Mouse (Mus musculus) liver, adult 2 months (tissue): ENCODE data around the gene Ofcc1. TPM values are rescaled to one million over a fixed set of nuclear protein-coding genes. Genes with fewer than 3 reads are reported as not detected.

ENCODE experiments used
- DNase-seq: peaks from one replicate; pipeline ENCODE4 v3.0.0-alpha.2; 2011; ENCODE audit warnings: low read depth, low spot score; ENCODE audit errors: extremely low read depth
- H3K27ac ChIP-seq: fragments of 200-500 bp; replicated peaks from 2 replicates; pipeline ENCODE4 v1.5.1; 2012; ENCODE audit warnings: low read depth, mild to moderate bottlenecking, control low read depth, inconsistent platforms, low read length; ENCODE audit not compliant: insufficient read depth
- H3K27me3 ChIP-seq: fragments of 200-500 bp; 2 replicates; pipeline ENCODE4 v1.6.1; 2012; ENCODE audit warnings: mild to moderate bottlenecking, moderate library complexity, low read length, inconsistent platforms; ENCODE audit not compliant: control insufficient read depth, insufficient read depth
- H3K36me3 ChIP-seq: fragments of 200-500 bp; 2 replicates; pipeline ENCODE4 v1.6.1; 2012; ENCODE audit warnings: low read length, inconsistent platforms; ENCODE audit not compliant: control insufficient read depth, insufficient read depth
- H3K4me1 ChIP-seq: fragments of 200-500 bp; 2 replicates; pipeline ENCODE4 v1.6.1; 2011; ENCODE audit warnings: low read length; ENCODE audit not compliant: control insufficient read depth, insufficient read depth
- H3K4me3 ChIP-seq: fragments of 200-500 bp; 2 replicates; pipeline ENCODE4 v1.5.1; 2011; ENCODE audit warnings: low read depth, mild to moderate bottlenecking, control low read depth, low read length, moderate library complexity; ENCODE audit not compliant: insufficient read depth
- H3K79me2 ChIP-seq: fragments of 200-500 bp; 2 replicates; pipeline ENCODE4 v1.6.1; 2012; ENCODE audit warnings: inconsistent platforms, mild to moderate bottlenecking, low read length, moderate library complexity; ENCODE audit not compliant: control insufficient read depth, insufficient read depth
- H3K9ac ChIP-seq: fragments of 200-500 bp; 2 replicates; pipeline ENCODE4 v1.6.1; 2012; ENCODE audit warnings: low read depth, mild to moderate bottlenecking, control low read depth, inconsistent platforms, low read length
- CTCF ChIP-seq: fragments of 200-500 bp; IDR thresholded peaks from 2 replicates; pipeline ENCODE4 v1.5.1; 2011; ENCODE audit warnings: low read depth, low read length, control low read depth
- POLR2A ChIP-seq: fragments of 200-500 bp; IDR thresholded peaks from 2 replicates; pipeline ENCODE4 v1.6.1; 2011; ENCODE audit warnings: low read length, control low read depth; ENCODE audit not compliant: insufficient read depth; ENCODE audit errors: extremely low read depth
- WGBS: fragments of 180-500 bp; shearing (Covaris S2); methylation state at CpG from one replicate; pipeline ENCODE4 v1.1.7; 2018; 5-methylcytosine and 5-hydroxymethylcytosine counted together
- polyA plus RNA-seq: library from polyadenylated mRNA; depleted of rRNA; stranded (reverse); fragments of >200 nt; gene quantifications from 2 replicates; pipeline ENCODE4 v1.2.3, GENCODE M21; 2012
- total RNA-seq: library from RNA; depleted of rRNA; stranded (reverse); fragments of >200 nt; gene quantifications from 2 replicates; pipeline ENCODE4 v1.2.3, GENCODE M21; 2014

Gene Ofcc1
- total and polyA plus RNA-seq, 2 experiments = not detected

DNA sequence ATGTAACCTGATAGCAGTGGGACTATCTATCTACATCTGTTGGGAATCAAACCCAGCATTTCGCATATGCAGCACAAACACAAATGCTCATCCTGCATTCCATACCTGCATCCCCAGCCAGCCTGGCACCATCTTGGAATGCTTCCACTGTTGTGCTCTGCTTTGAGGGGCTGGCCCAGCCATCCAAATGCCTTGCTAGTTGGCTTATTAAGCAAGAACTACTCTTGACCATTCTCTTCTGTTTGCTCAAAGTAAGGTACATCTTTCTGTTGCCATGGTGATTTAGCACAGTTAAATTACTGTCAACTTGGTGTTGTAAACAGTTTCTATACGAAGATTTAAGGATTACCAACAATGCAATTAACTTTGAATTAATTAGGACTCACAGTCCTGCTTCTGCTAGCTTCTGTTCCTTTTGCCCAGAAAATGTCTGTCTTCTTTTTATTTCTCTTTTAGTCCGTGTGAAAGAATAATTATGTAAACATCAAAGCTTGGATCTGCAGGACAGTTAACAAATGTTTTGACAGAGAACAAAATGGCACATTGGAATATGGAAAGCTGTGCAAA is 286.3 kb downstream of the Ofcc1 start:
- no peak for DNase-seq
- H3K27ac ChIP-seq = no peak overlapping the region
- TF ChIP-seq CTCF = no peak
- TF ChIP-seq POLR2A = no peak
- H3K36me3 ChIP-seq = no peaks in the 10 kb centered on the region
- H3K4me1 ChIP-seq = no peaks in the 10 kb centered on the region
- H3K79me2 ChIP-seq = no peaks in the 10 kb centered on the region
- H3K9ac ChIP-seq = no peak overlapping the region
- 56% methylated on average over 3 of the region's 3 CpGs for WGBS
- no peak overlapping the region for H3K4me3 ChIP-seq
- H3K27me3 ChIP-seq = no peaks in the 10 kb centered on the region

GRCm38 (mm10) chr13:40070004-40070403 is 291.2 kb downstream of the Ofcc1 start:
- Histone ChIP-seq H3K79me2 (no peaks in the 10 kb centered on the region), H3K36me3 (no peaks in the 10 kb centered on the region), H3K27me3 (no peaks in the 10 kb centered on the region), H3K4me1 (no peaks in the 10 kb centered on the region), H3K9ac (no peak overlapping the region), H3K27ac (no peak overlapping the region), H3K4me3 (no peak overlapping the region)
- no peak for TF ChIP-seq CTCF
- no peak for TF ChIP-seq POLR2A
- WGBS = 92% methylated on average over 1 of the region's 1 CpGs
- DNase-seq = no peak

DNA sequence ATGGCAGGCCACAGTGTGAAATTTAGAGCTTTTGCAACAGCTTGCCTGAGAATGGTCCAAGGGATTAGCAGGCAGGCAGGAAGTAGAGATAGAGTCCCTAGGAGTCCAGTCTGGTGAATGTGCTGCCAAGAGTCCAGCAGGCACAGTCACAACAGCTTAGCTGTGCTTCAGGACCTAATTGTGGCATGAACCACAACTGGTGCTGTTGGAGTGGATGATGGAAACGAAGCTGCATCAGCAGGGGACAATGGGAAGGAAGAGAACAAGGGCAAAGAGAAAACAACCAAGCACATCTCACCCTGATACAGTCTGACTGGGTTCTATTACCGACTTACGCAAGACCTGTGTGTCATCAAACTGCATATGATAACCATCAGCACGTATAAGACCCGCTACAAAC is 300.0 kb downstream of the Ofcc1 start:
- no peak for TF ChIP-seq CTCF
- no peak for TF ChIP-seq POLR2A
- 81% methylated on average over 5 of the region's 5 CpGs for WGBS
- Histone ChIP-seq H3K79me2 (no peaks in the 10 kb centered on the region), H3K27me3 (no peaks in the 10 kb centered on the region), H3K27ac (no peak overlapping the region), H3K36me3 (no peaks in the 10 kb centered on the region), H3K9ac (no peak overlapping the region), H3K4me3 (no peak overlapping the region), H3K4me1 (no peaks in the 10 kb centered on the region)
- no peak for DNase-seq

DNA sequence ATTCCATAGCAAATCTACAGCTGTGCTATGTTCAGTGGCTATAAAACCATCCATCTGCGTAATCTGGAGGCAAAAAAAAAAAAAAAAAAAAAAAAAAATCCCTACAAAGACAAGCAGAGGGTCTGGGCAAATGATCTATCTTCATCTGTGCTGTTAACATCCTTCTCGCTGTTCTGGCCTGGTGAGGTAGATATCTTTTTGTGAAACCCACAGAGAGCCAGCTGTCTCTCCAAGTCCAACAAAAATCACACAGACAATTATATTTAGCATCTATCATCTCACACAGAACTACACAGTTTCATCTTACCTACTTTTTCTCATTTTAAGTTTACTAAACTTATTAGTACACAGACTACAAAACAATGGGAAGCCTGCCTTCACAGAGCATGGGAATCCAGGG is 323.4 kb downstream of the Ofcc1 start:
- TF ChIP-seq CTCF (no peak), POLR2A (no peak)
- no peak overlapping the region for H3K4me3 ChIP-seq
- H3K9ac ChIP-seq = no peak overlapping the region
- no peaks in the 10 kb centered on the region for H3K36me3 ChIP-seq
- 81% methylated on average over 2 of the region's 2 CpGs for WGBS
- H3K27me3 ChIP-seq = no peaks in the 10 kb centered on the region
- no peak for DNase-seq
- H3K79me2 ChIP-seq = no peaks in the 10 kb centered on the region
- H3K27ac ChIP-seq = no peak overlapping the region
- H3K4me1 ChIP-seq = no peaks in the 10 kb centered on the region

DNA sequence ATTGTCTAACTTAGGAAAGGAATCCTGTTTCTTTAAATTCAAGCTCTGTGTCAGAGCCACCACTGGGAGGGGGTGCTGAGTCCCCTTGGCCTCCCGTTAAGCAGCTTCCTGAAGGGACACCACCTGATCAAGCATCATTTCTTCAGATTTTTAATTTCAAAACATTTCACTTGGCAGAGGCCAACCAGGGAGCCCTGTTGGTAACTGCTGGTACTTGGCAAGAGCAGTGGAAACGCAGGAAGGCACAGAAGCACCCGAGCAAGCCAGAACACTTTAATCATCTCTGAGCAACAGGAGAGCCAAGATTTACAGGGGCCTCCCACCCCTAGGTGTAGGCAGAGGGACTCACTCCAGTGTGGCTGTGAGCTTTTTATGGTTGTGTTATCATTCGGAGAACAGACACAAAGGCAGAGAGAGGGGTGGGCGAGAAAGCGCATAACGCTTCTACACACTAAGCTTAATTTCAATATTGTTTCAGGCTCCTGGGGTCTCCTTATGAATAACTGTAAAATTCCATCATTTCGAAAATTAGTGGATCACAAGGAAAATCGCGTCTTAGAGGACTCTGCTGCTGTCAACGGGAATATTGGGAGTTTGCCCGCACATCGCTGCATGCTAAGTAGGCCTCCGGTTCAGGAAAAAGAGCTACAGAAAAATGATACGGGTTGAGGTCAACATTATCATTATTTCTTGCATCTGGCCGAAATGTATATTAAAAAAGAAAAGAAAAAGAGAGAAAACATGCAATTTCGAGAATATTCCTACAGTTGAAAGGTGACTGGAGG is 324.1 kb downstream of the Ofcc1 start:
- no peak for DNase-seq
- Histone ChIP-seq H3K27ac (no peak overlapping the region), H3K27me3 (no peaks in the 10 kb centered on the region), H3K36me3 (no peaks in the 10 kb centered on the region), H3K4me3 (no peak overlapping the region), H3K79me2 (no peaks in the 10 kb centered on the region), H3K4me1 (no peaks in the 10 kb centered on the region), H3K9ac (no peak overlapping the region)
- no peak for TF ChIP-seq POLR2A
- TF ChIP-seq CTCF = no peak
- WGBS = 83% methylated on average over 17 of the region's 17 CpGs

DNA sequence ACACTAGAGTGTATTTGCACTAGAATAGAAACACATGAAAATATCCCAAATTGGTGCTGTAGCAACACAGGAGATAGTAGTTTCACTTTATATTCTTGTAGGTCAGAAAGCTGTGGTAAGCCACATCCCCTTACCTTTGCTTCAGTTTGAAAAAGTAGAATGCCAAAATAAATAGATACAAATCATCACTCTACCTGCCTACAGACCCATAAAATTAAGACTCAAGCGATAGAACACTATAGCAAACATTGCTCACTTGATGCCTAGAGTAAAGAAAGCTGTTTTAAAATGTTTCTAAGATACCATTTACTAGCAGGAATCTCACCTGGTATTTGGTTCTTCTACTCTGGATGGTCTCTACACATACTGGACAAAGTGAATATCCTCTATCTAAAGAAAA is 331.8 kb downstream of the Ofcc1 start:
- H3K4me1 ChIP-seq = no peaks in the 10 kb centered on the region
- no peaks in the 10 kb centered on the region for H3K27me3 ChIP-seq
- no peak overlapping the region for H3K4me3 ChIP-seq
- TF ChIP-seq CTCF (no peak), POLR2A (no peak)
- H3K27ac ChIP-seq = no peak overlapping the region
- no peak for DNase-seq
- 96% methylated on average over 1 of the region's 1 CpGs for WGBS
- no peaks in the 10 kb centered on the region for H3K79me2 ChIP-seq
- no peaks in the 10 kb centered on the region for H3K36me3 ChIP-seq
- no peak overlapping the region for H3K9ac ChIP-seq
